16 mouse cellular contexts compared by ENCODE assay signal in genomic region chr5:97015781-97016508, GRCm38 (mm10). TPM values are rescaled to one million over a fixed set of nuclear protein-coding genes. Genes with fewer than 3 reads are reported as not detected.
DNase-seq lines count a peak whose midpoint lies in the region; ATAC-seq and TF ChIP-seq lines count a peak whose summit lies in the region.
"Had no signal": no experiment of that assay in that cellular context is flagged by ENCODE, and none has a peak within 500 bp of the region (broad histone marks: within the 10 kb centered on the region; RNA-seq: fewer than 3 reads in every experiment).

No protein-coding gene starts in this region.

- H3K27ac ChIP-seq in hindbrain, embryonic 10.5 days = 0 out of 2 replicates have a peak overlapping the region, but pooled peaks have one; percentile 5
- H3K27ac ChIP-seq in hindbrain, embryonic 13.5 days = no peak overlapping the region
- H3K27ac ChIP-seq in layer of hippocampus, adult 2 months = peak overlapping the region; percentile 54; the same call in 1 of the 2 replicates
- H3K27ac ChIP-seq in midbrain, embryonic 14.5 days (replicated peaks; ENCODE audit: low read depth, low read length) = no peak overlapping the region
- H3K27ac ChIP-seq: kidney, postnatal 0 days; left cerebral cortex, adult 2 months had no signal

- no peak for TF ChIP-seq POLR2A in brain, embryonic 14.5 days (IDR thresholded peaks at IDR 0.05; ENCODE audit: borderline replicate concordance, extremely low read depth, insufficient read depth, insufficient read length, poor library complexity, severe bottlenecking)

- no peak overlapping the region for H3K4me3 ChIP-seq in hindbrain, embryonic 10.5 days
- no peak overlapping the region for H3K4me3 ChIP-seq in hindbrain, embryonic 13.5 days
- no peak overlapping the region for H3K4me3 ChIP-seq in layer of hippocampus, adult 2 months
- no peak overlapping the region for H3K4me3 ChIP-seq in midbrain, embryonic 14.5 days (replicated peaks; ENCODE audit: low read depth, low read length)
- H3K4me3 ChIP-seq: left cerebral cortex, adult 2 months had no signal

- ATAC-seq in hindbrain, embryonic 13.5 days (ENCODE audit: low FRiP score) = no peak
- ATAC-seq in midbrain, embryonic 14.5 days (ENCODE audit: low FRiP score, low TSS enrichment) = no peak

- H3K9me3 ChIP-seq in hindbrain, embryonic 10.5 days = no peaks in the 10 kb centered on the region
- no peaks in the 10 kb centered on the region for H3K9me3 ChIP-seq in hindbrain, embryonic 13.5 days
- H3K9me3 ChIP-seq in midbrain, embryonic 14.5 days (ENCODE audit: control insufficient read depth, low read length) = no peaks in the 10 kb centered on the region

- TF ChIP-seq CTCF in layer of hippocampus, adult 2 months (conservative IDR thresholded peaks at IDR 0.05) = peak; percentile 18
- TF ChIP-seq CTCF in brain, embryonic 14.5 days (IDR thresholded peaks at IDR 0.05; ENCODE audit: borderline replicate concordance, extremely low read depth, insufficient read depth, insufficient read length) = no peak

- peaks cover 26% of the 10 kb centered on the region for H3K4me1 ChIP-seq in hindbrain, embryonic 10.5 days (replicated peaks)
- H3K4me1 ChIP-seq in hindbrain, embryonic 13.5 days (replicated peaks) = peaks cover 17% of the 10 kb centered on the region
- peaks cover 10% of the 10 kb centered on the region; the same call in 1 of the 2 replicates for H3K4me1 ChIP-seq in midbrain, embryonic 14.5 days (ENCODE audit: control insufficient read depth, insufficient read depth, low read length)

- H3K9ac ChIP-seq in hindbrain, embryonic 13.5 days = no peak overlapping the region
- no peak overlapping the region for H3K9ac ChIP-seq in midbrain, embryonic 14.5 days (replicated peaks; ENCODE audit: low read length)

- H3K27me3 ChIP-seq in hindbrain, embryonic 10.5 days (ENCODE audit: insufficient read depth, poor library complexity, severe bottlenecking) = no peaks in the 10 kb centered on the region
- H3K27me3 ChIP-seq in hindbrain, embryonic 13.5 days = no peaks in the 10 kb centered on the region
- no peaks in the 10 kb centered on the region for H3K27me3 ChIP-seq in midbrain, embryonic 14.5 days (ENCODE audit: control insufficient read depth, insufficient read depth, low read length)

- 85% methylated on average over 11 of the region's 11 CpGs for WGBS in hindbrain, embryonic 10.5 days
- 74% methylated on average over 11 of the region's 11 CpGs for WGBS in hindbrain, embryonic 13.5 days
- WGBS in midbrain, embryonic 14.5 days = 66% methylated on average over 11 of the region's 11 CpGs

- H3K4me2 ChIP-seq in hindbrain, embryonic 13.5 days = no peak overlapping the region
- H3K4me2 ChIP-seq in midbrain, embryonic 14.5 days (ENCODE audit: low read length) = no peak overlapping the region
- H3K4me2 ChIP-seq: heart, embryonic 11.5 days had no signal

- DNase-seq in hindbrain, embryonic 10.5 days (ENCODE audit: low spot score) = no peak
- DNase-seq in layer of hippocampus, adult 2 months (ENCODE audit: low spot score in 2 of 2) = no peak
- no peak for DNase-seq in layer of hippocampus, postnatal 25 days (ENCODE audit: extremely low spot score in 1 of 2, low spot score in 1 of 2)
- DNase-seq in brain, embryonic 14.5 days (ENCODE audit: low read depth) = peak; percentile 63
- DNase-seq in midbrain, embryonic 14.5 days = peak; percentile 28
- no peak for DNase-seq in left cerebral cortex, adult 18-20 months (ENCODE audit: low spot score in 2 of 2)
- DNase-seq: cerebellum, postnatal 36 days; gastrocnemius, postnatal 10 days; heart, postnatal 36 days; lung, postnatal 10 days; spleen, adult 18-20 months; thymus, postnatal 4 days had no signal

- no peaks in the 10 kb centered on the region for H3K36me3 ChIP-seq in hindbrain, embryonic 10.5 days
- H3K36me3 ChIP-seq in hindbrain, embryonic 13.5 days = no peaks in the 10 kb centered on the region
- H3K36me3 ChIP-seq in midbrain, embryonic 14.5 days (ENCODE audit: control insufficient read depth, insufficient read depth, low read length) = no peaks in the 10 kb centered on the region

RNA-seq across cellular contexts. Expression of gene Bmp2k, which starts 18.5 kb away (rescaled TPM):
- polyA plus RNA-seq in hindbrain, embryonic 10.5 days (2016; fragmentation: Nextera tagmentation; extraction: Ambion mirVana) = 10.1 and 10.2 TPM in 2 replicates
- 10.0 and 10.5 TPM in 2 replicates for polyA plus RNA-seq in hindbrain, embryonic 13.5 days (2015; fragmentation: Nextera tagmentation; extraction: Ambion mirVana)
- total RNA-seq in layer of hippocampus, adult 2 months (2021) = 10 to 100 TPM; 12.3 to 13.2 TPM
- total RNA-seq in layer of hippocampus, postnatal 25 days (2021) = 10 to 100 TPM; 13.1 TPM
- polyA plus RNA-seq in brain, embryonic 14.5 days (2012; rRNA removed) = 8.7 and 12.8 TPM in 2 replicates
- 11.8 and 12.1 TPM in 2 replicates for polyA plus RNA-seq in midbrain, embryonic 14.5 days (2014; fragmentation: Nextera tagmentation; extraction: Ambion mirVana)
- 10 to 100 TPM; 10.8 to 11.6 TPM for total RNA-seq in left cerebral cortex, adult 18-20 months (2021)

Comparison
In these comparisons a context has a peak if more than half of its experiments do, and no peak if none do; other contexts are left out.
1. H3K27ac ChIP-seq: peak in hindbrain, embryonic 10.5 days (single experiment) and layer of hippocampus, adult 2 months (single experiment); none in hindbrain, embryonic 13.5 days (single experiment) and midbrain, embryonic 14.5 days (single experiment).
2. DNase-seq: peak in brain, embryonic 14.5 days (single experiment) and midbrain, embryonic 14.5 days (single experiment); none in hindbrain, embryonic 10.5 days (single experiment), layer of hippocampus, adult 2 months (0 of 2), layer of hippocampus, postnatal 25 days (0 of 2) and left cerebral cortex, adult 18-20 months (0 of 2).